Mouse (Mus musculus): ENCODE results near the gene Slc38a5.
"Not testable (repeated sequence)": the region's sequence is repeated elsewhere in the genome, so short reads cannot be mapped to it uniquely, and the experiment has no call there.

Gene Slc38a5

GRCm38 (mm10) chrX:8309302-8309701, 38.4 kb downstream of the Slc38a5 start:
- no peak for DNase-seq (ENCODE audit: low read depth, low spot score)

GRCm38 (mm10) chrX:8314905-8315304, 44.0 kb downstream of the Slc38a5 start:
- not testable (repeated sequence) for DNase-seq (ENCODE audit: low read depth, low spot score)

GRCm38 (mm10) chrX:8327124-8327523, 56.2 kb downstream of the Slc38a5 start, which contains the start of gene Ssxb10:
Ssxb10 (plus strand) TSS chrX:8327424.
- no peak for DNase-seq (ENCODE audit: low read depth, low spot score)

Measured in skeletal muscle tissue, adult 2 months (tissue).